ENCODE assay signal across 11 mouse cellular contexts in genomic region chr7:96890035-96890621, GRCm38 (mm10).
DNase-seq lines count a peak whose midpoint lies in the region; ATAC-seq lines count a peak whose summit lies in the region.
"Had no signal": no experiment of that assay in that cellular context is flagged by ENCODE, and none has a peak within 500 bp of the region (broad histone marks: within the 10 kb centered on the region; RNA-seq: fewer than 3 reads in every experiment).

No protein-coding gene starts in this region.

- peaks cover 15% of the 10 kb centered on the region for H3K4me1 ChIP-seq in neural tube, embryonic 11.5 days (ENCODE audit: control insufficient read depth, insufficient read depth, low read length)
- peaks cover 24% of the 10 kb centered on the region for H3K4me1 ChIP-seq in forebrain, embryonic 15.5 days
- peaks cover 27% of the 10 kb centered on the region for H3K4me1 ChIP-seq in limb, embryonic 13.5 days
- H3K4me1 ChIP-seq in neural tube, embryonic 15.5 days, result peaks cover 23% of the 10 kb centered on the region
- H3K4me1 ChIP-seq: heart, embryonic 12.5 days had no signal

- H3K9me3 ChIP-seq in neural tube, embryonic 11.5 days (ENCODE audit: control insufficient read depth, low read length), result no peaks in the 10 kb centered on the region
- H3K9me3 ChIP-seq in forebrain, embryonic 15.5 days, result no peaks in the 10 kb centered on the region
- no peaks in the 10 kb centered on the region for H3K9me3 ChIP-seq in limb, embryonic 13.5 days
- H3K9me3 ChIP-seq in neural tube, embryonic 15.5 days (replicated peaks), result no peaks in the 10 kb centered on the region
- H3K9me3 ChIP-seq: heart, embryonic 12.5 days had no signal

- peak; percentile 57 for DNase-seq in neural tube, embryonic 11.5 days (ENCODE audit: low spot score)
- no peak for DNase-seq in neural tube, embryonic 10.5 days (ENCODE audit: extremely low spot score, low spot score)
- no peak for DNase-seq in heart, adult 9 months (ENCODE audit: low spot score in 2 of 2)
- DNase-seq in MN1 (ENCODE audit: low spot score), result no peak
- DNase-seq: layer of hippocampus, postnatal 36 days; lung, adult 2 months had no signal

- 0 out of 2 replicates have a peak overlapping the region, but pooled peaks have one; percentile 29 for H3K27ac ChIP-seq in neural tube, embryonic 11.5 days (ENCODE audit: low read depth, low read length)
- H3K27ac ChIP-seq in forebrain, embryonic 15.5 days (replicated peaks), result peak overlapping the region; percentile 24
- peak overlapping the region; percentile 56 for H3K27ac ChIP-seq in limb, embryonic 13.5 days
- H3K27ac ChIP-seq in neural tube, embryonic 15.5 days (replicated peaks), result peak overlapping the region; percentile 69; the same call in 1 of the 2 replicates

- WGBS in neural tube, embryonic 11.5 days, result 15% methylated on average over 7 of the region's 7 CpGs
- WGBS in forebrain, embryonic 15.5 days, result 28% methylated on average over 7 of the region's 7 CpGs
- WGBS in limb, embryonic 13.5 days, result 11% methylated on average over 7 of the region's 7 CpGs
- 9% methylated on average over 7 of the region's 7 CpGs for WGBS in neural tube, embryonic 15.5 days

- peak; percentile 49; the same call in 1 of the 2 replicates for ATAC-seq in neural tube, embryonic 11.5 days (ENCODE audit: insufficient read depth, low FRiP score, low TSS enrichment)
- ATAC-seq in forebrain, embryonic 15.5 days (replicated peaks), result peak; percentile 42; the same call in 1 of the 2 replicates
- ATAC-seq in limb, embryonic 13.5 days (ENCODE audit: low FRiP score, low read depth), result peak; percentile 49
- ATAC-seq in neural tube, embryonic 15.5 days (ENCODE audit: low FRiP score), result no peak
- ATAC-seq: intestine, postnatal 0 days had no signal

- peaks cover 10% of the 10 kb centered on the region for H3K36me3 ChIP-seq in neural tube, embryonic 11.5 days (ENCODE audit: control insufficient read depth, insufficient read depth, low read length)
- H3K36me3 ChIP-seq in forebrain, embryonic 15.5 days, result peaks cover 20% of the 10 kb centered on the region
- peaks cover 51% of the 10 kb centered on the region for H3K36me3 ChIP-seq in limb, embryonic 13.5 days
- peaks cover 23% of the 10 kb centered on the region for H3K36me3 ChIP-seq in neural tube, embryonic 15.5 days

- no peak overlapping the region for H3K9ac ChIP-seq in neural tube, embryonic 11.5 days (ENCODE audit: low read length)
- no peak overlapping the region for H3K9ac ChIP-seq in forebrain, embryonic 15.5 days (replicated peaks)
- no peak overlapping the region for H3K9ac ChIP-seq in limb, embryonic 13.5 days
- H3K9ac ChIP-seq in neural tube, embryonic 15.5 days (replicated peaks), result no peak overlapping the region
- H3K9ac ChIP-seq: heart, embryonic 12.5 days had no signal

- H3K27me3 ChIP-seq in neural tube, embryonic 11.5 days (ENCODE audit: control insufficient read depth, insufficient read depth, low read length), result no peaks in the 10 kb centered on the region
- no peaks in the 10 kb centered on the region for H3K27me3 ChIP-seq in forebrain, embryonic 15.5 days
- H3K27me3 ChIP-seq in limb, embryonic 13.5 days, result no peaks in the 10 kb centered on the region
- no peaks in the 10 kb centered on the region for H3K27me3 ChIP-seq in neural tube, embryonic 15.5 days (replicated peaks)
- H3K27me3 ChIP-seq: heart, embryonic 12.5 days had no signal

- no peak overlapping the region for H3K4me2 ChIP-seq in neural tube, embryonic 11.5 days (ENCODE audit: low read depth)
- H3K4me2 ChIP-seq in forebrain, embryonic 15.5 days (replicated peaks), result no peak overlapping the region
- H3K4me2 ChIP-seq in limb, embryonic 13.5 days (replicated peaks), result no peak overlapping the region
- H3K4me2 ChIP-seq in neural tube, embryonic 15.5 days, result no peak overlapping the region
- H3K4me2 ChIP-seq: heart, embryonic 12.5 days had no signal

- no peak overlapping the region for H3K4me3 ChIP-seq in neural tube, embryonic 11.5 days (ENCODE audit: low read depth, low read length)
- H3K4me3 ChIP-seq in forebrain, embryonic 15.5 days, result no peak overlapping the region
- no peak overlapping the region for H3K4me3 ChIP-seq in limb, embryonic 13.5 days
- H3K4me3 ChIP-seq in neural tube, embryonic 15.5 days (replicated peaks), result no peak overlapping the region
- H3K4me3 ChIP-seq: heart, embryonic 12.5 days had no signal
